Mouse (Mus musculus): ENCODE measurements around the gene Sim1. TPM values are rescaled to one million over a fixed set of nuclear protein-coding genes. Genes with fewer than 3 reads are reported as not detected.

The Sim1 gene
- polyA plus RNA-seq, 1 experiment from 2014 or later = 0.21 TPM

GRCm38 (mm10) chr10:51014901-51015300 lies 120.3 kb downstream of the Sim1 start:
- no peaks in the 10 kb centered on the region for H3K36me3 ChIP-seq (ENCODE audit: control insufficient read depth, insufficient read depth, low read length)
- no peak for ATAC-seq (ENCODE audit: insufficient read depth, low FRiP score)
- 49% methylated on average over 2 of the region's 2 CpGs for WGBS
- H3K4me2 ChIP-seq (ENCODE audit: low read depth, low read length) = no peak overlapping the region
- H3K27ac ChIP-seq (ENCODE audit: low read length) = no peak overlapping the region
- no peaks in the 10 kb centered on the region for H3K4me1 ChIP-seq (ENCODE audit: control insufficient read depth, insufficient read depth, low read length)
- no peaks in the 10 kb centered on the region for H3K27me3 ChIP-seq (ENCODE audit: control insufficient read depth, insufficient read depth, low read length)
- no peaks in the 10 kb centered on the region for H3K9me3 ChIP-seq (replicated peaks; ENCODE audit: control insufficient read depth, low read length)
- H3K4me3 ChIP-seq (replicated peaks; ENCODE audit: low read length) = no peak overlapping the region
- H3K9ac ChIP-seq (ENCODE audit: low read length) = no peak overlapping the region

DNA sequence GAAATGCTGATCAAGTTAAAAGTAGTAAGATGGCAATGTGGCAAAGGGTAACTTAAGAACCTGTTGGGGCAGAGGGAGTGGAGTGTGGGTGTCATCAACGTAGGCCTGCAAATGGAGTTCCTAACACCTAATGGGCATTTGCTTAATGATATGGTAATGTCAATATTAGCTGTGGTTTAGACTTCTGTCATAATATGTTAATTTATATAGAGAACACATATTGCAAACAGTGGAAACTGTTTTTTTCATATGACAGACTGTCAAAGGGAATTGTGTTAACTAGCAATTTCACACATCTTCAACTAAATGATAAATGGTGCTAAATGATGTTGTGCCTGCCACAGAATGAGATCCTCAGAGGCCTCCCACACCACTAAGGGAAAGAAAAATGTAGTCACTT lies 120.8 kb downstream of the Sim1 start:
- ATAC-seq (ENCODE audit: insufficient read depth, low FRiP score) = no peak
- Histone ChIP-seq H3K9me3 (replicated peaks; ENCODE audit: control insufficient read depth, low read length) (no peaks in the 10 kb centered on the region), H3K9ac (ENCODE audit: low read length) (no peak overlapping the region), H3K4me3 (replicated peaks; ENCODE audit: low read length) (no peak overlapping the region), H3K4me1 (ENCODE audit: control insufficient read depth, insufficient read depth, low read length) (no peaks in the 10 kb centered on the region), H3K36me3 (ENCODE audit: control insufficient read depth, insufficient read depth, low read length) (no peaks in the 10 kb centered on the region), H3K27ac (ENCODE audit: low read length) (no peak overlapping the region), H3K4me2 (ENCODE audit: low read depth, low read length) (no peak overlapping the region), H3K27me3 (ENCODE audit: control insufficient read depth, insufficient read depth, low read length) (no peaks in the 10 kb centered on the region)
- WGBS = 58% methylated on average over 1 of the region's 1 CpGs

GRCm38 (mm10) chr10:51023308-51024279 lies 129.0 kb downstream of the Sim1 start:
- no peak overlapping the region for H3K4me2 ChIP-seq (ENCODE audit: low read depth, low read length)
- H3K9me3 ChIP-seq (replicated peaks; ENCODE audit: control insufficient read depth, low read length) = no peaks in the 10 kb centered on the region
- no peak overlapping the region for H3K9ac ChIP-seq (ENCODE audit: low read length)
- H3K4me3 ChIP-seq (replicated peaks; ENCODE audit: low read length) = no peak overlapping the region
- no peak for ATAC-seq (ENCODE audit: insufficient read depth, low FRiP score)
- no peaks in the 10 kb centered on the region for H3K4me1 ChIP-seq (ENCODE audit: control insufficient read depth, insufficient read depth, low read length)
- H3K27me3 ChIP-seq (ENCODE audit: control insufficient read depth, insufficient read depth, low read length) = no peaks in the 10 kb centered on the region
- WGBS = 68% methylated on average over 9 of the region's 9 CpGs
- no peaks in the 10 kb centered on the region for H3K36me3 ChIP-seq (ENCODE audit: control insufficient read depth, insufficient read depth, low read length)
- H3K27ac ChIP-seq (ENCODE audit: low read length) = no peak overlapping the region
